Mouse (Mus musculus) kidney, embryonic 14.5 days (tissue): ENCODE data around the gene Srebf2. TPM values are rescaled to one million over a fixed set of nuclear protein-coding genes. Genes with fewer than 3 reads are reported as not detected.
"Not testable (repeated sequence)": the region's sequence is repeated elsewhere in the genome, so short reads cannot be mapped to it uniquely, and the experiment has no call there.

Source experiments
- ATAC-seq: fragments of 200-750 bp; cut with Nextera tagmentation; 2 replicates; pipeline ENCODE4 v1.8.0; 2017; ENCODE audit warnings: moderate number of reproducible peaks, mild to moderate bottlenecking, moderate TSS enrichment, moderate library complexity; ENCODE audit not compliant: low FRiP score, low TSS enrichment
- H3K27ac ChIP-seq: fragments of 300-500 bp; sonication (generic); 2 replicates; pipeline ENCODE4 v1.5.1; 2014; ENCODE audit warnings: low read depth, mild to moderate bottlenecking, low read length, moderate library complexity, mixed read lengths
- H3K27me3 ChIP-seq: fragments of 300-500 bp; sonication (generic); 2 replicates; pipeline ENCODE4 v1.6.1; 2014; ENCODE audit warnings: mild to moderate bottlenecking, low read length; ENCODE audit not compliant: control insufficient read depth, insufficient read depth
- H3K36me3 ChIP-seq: fragments of 300-500 bp; sonication (generic); 2 replicates; pipeline ENCODE4 v1.6.1; 2014; ENCODE audit warnings: low read length, mixed read lengths; ENCODE audit not compliant: control insufficient read depth, insufficient read depth
- H3K4me1 ChIP-seq: fragments of 300-500 bp; sonication (generic); 2 replicates; pipeline ENCODE4 v1.6.1; 2014; ENCODE audit warnings: low read length, mixed read lengths; ENCODE audit not compliant: control insufficient read depth, insufficient read depth
- H3K4me2 ChIP-seq: fragments of 300-500 bp; sonication (generic); replicated peaks from 2 replicates; pipeline ENCODE4 v1.6.1; 2014; ENCODE audit warnings: low read depth, mild to moderate bottlenecking, low read length
- H3K4me3 ChIP-seq: fragments of 300-500 bp; sonication (generic); 2 replicates; pipeline ENCODE4 v1.5.1; 2014; ENCODE audit warnings: mild to moderate bottlenecking, low read length
- H3K9ac ChIP-seq: fragments of 300-500 bp; sonication (generic); 2 replicates; pipeline ENCODE4 v1.6.1; 2014; ENCODE audit warnings: low read depth, mild to moderate bottlenecking, low read length, moderate library complexity
- H3K9me3 ChIP-seq: fragments of 300-500 bp; sonication (generic); 2 replicates; pipeline ENCODE4 v1.6.1; 2016; ENCODE audit warnings: low read length; ENCODE audit not compliant: control insufficient read depth
- WGBS: fragments of 180-500 bp; shearing (Covaris S2); extraction: QIAGEN DNeasy Blood & Tissue Kit; methylation state at CpG from one replicate; pipeline ENCODE4 v1.1.7; 2014; 5-methylcytosine and 5-hydroxymethylcytosine counted together
- polyA plus RNA-seq: library from polyadenylated mRNA; unstranded; fragments of >200 nt; fragmentation: Nextera tagmentation; extraction: Ambion mirVana; gene quantifications from 2 replicates; pipeline ENCODE4 v1.2.1, GENCODE M21; 2014

The Srebf2 gene
- polyA plus RNA-seq, 1 experiment from 2014 or later, result 114 TPM

DNA sequence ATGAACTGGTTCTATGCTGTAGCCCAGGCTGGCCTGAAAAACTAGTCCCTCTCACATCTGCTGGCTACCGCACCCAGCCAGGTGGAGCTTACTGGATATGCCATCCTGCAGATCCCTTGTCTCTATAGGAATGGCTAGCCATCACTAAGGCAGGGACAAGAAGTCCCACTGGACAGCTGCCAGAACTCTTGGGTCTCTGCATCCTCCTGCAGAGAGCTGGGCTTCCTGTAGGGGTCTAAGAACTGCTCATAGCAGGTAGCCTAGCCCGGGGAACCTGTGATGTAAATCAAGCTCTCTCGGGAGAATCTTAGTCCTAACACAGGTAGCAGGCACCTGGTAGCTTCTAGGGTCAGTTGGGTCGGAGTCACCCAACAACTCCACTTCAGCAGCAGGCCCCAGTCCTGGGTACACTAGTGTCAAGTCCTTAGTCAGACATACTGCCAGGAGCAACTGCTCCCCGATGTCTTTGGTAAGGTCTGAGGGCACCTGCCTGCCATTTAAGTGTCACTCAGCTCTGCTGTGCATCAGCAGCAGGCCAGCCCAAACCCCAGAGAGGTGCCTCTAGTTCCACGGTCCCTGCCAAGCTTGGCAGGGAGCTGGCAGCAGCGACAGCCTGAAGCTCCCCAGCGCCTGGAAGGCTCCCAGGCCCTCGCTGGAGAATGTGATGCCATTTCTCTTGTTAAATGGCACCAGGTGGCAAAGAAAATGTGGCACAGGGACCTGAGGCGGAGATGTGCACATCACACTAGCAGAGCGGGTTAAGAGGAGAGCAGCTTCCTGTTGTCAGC is 84.8 kb downstream of the Srebf2 start:
- WGBS, result 60% methylated on average over 11 of the region's 11 CpGs
- Histone ChIP-seq H3K4me3 (no peak overlapping the region), H3K27ac (no peak overlapping the region), H3K4me1 (0 out of 2 replicates have a peak, but pooled peaks cover 14% of the 10 kb centered on the region), H3K4me2 (no peak overlapping the region), H3K9me3 (no peaks in the 10 kb centered on the region), H3K9ac (no peak overlapping the region), H3K36me3 (no peaks in the 10 kb centered on the region; the same call in 1 of the 2 replicates), H3K27me3 (no peaks in the 10 kb centered on the region)
- no peak for ATAC-seq

DNA sequence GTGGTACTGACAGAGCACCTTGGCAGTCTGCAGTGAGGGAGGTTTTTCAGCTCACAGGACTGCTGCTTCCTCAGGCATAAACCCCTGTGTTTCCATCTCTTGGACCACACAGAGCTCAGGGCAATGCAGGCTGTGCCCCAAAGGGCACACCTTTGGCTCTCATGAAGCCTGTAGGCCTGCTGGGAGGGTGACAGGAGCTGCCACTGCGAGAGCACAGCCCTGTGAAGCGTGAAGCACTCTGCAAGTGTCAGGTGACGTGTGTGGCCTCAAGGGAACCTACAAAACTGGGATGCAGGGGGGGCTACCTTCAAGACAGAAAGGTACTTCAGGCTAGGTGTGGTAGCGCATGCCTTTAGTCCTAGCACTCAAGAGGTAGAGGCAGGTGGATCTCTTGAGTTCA is 85.7 kb downstream of the Srebf2 start:
- Histone ChIP-seq H3K4me1 (0 out of 2 replicates have a peak, but pooled peaks cover 14% of the 10 kb centered on the region), H3K9me3 (no peaks in the 10 kb centered on the region), H3K36me3 (no peaks in the 10 kb centered on the region; the same call in 1 of the 2 replicates), H3K9ac (no peak overlapping the region), H3K27ac (no peak overlapping the region), H3K4me3 (no peak overlapping the region), H3K27me3 (no peaks in the 10 kb centered on the region), H3K4me2 (no peak overlapping the region)
- ATAC-seq, result no peak
- WGBS, result 54% methylated on average over 4 of the region's 4 CpGs

GRCm38 (mm10) chr15:82235661-82236060 is 88.7 kb downstream of the Srebf2 start:
- no peak overlapping the region for H3K9ac ChIP-seq
- no peaks in the 10 kb centered on the region for H3K9me3 ChIP-seq
- 82% methylated on average over 10 of the region's 10 CpGs for WGBS
- H3K27me3 ChIP-seq, result no peaks in the 10 kb centered on the region
- no peak; the same call in 1 of the 2 replicates for ATAC-seq
- H3K27ac ChIP-seq, result no peak overlapping the region
- no peak overlapping the region for H3K4me3 ChIP-seq
- H3K4me2 ChIP-seq, result no peak overlapping the region
- H3K4me1 ChIP-seq, result 0 out of 2 replicates have a peak, but pooled peaks cover 8% of the 10 kb centered on the region
- H3K36me3 ChIP-seq, result peaks cover 9% of the 10 kb centered on the region; the same call in 1 of the 2 replicates

- H3K36me3 ChIP-seq, result peaks cover 9% of the 10 kb centered on the region; the same call in 1 of the 2 replicates
- H3K9me3 ChIP-seq, result no peaks in the 10 kb centered on the region
- no peak overlapping the region for H3K4me3 ChIP-seq
- no peak overlapping the region for H3K9ac ChIP-seq
- H3K4me1 ChIP-seq, result 0 out of 2 replicates have a peak, but pooled peaks cover 7% of the 10 kb centered on the region
- 19% methylated on average over 5 of the region's 5 CpGs for WGBS
- peak; percentile 67; the same call in 1 of the 2 replicates for ATAC-seq
- no peaks in the 10 kb centered on the region for H3K27me3 ChIP-seq
- no peak overlapping the region for H3K27ac ChIP-seq
- H3K4me2 ChIP-seq, result no peak overlapping the region
Observed at GRCm38 (mm10) chr15:82236565-82236964, 89.6 kb downstream of the Srebf2 start.

DNA sequence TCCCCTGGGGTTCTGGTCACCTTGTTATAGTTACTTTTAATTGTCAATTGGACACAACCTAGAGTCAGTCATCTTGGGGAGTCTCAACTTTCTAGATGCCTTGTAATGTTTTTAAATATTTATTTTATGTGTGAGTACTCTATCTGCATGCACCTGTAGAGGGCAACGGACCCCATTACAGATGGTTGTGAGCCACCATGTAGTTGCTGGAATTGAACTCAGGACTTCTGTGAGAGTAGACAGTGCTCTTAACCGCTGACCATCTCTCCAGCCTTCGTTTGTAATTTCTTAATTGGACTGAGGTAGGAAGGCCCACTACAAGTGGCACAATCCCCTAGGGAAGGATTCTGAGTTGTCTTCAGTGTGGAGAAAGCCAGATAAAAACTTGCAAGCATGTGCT is 96.3 kb downstream of the Srebf2 start:
- Histone ChIP-seq H3K27me3 (no peaks in the 10 kb centered on the region), H3K4me1 (peaks cover 13% of the 10 kb centered on the region; the same call in 1 of the 2 replicates), H3K9me3 (no peaks in the 10 kb centered on the region), H3K4me3 (peak overlapping the region; percentile 58), H3K36me3 (0 out of 2 replicates have a peak, but pooled peaks cover 7% of the 10 kb centered on the region), H3K9ac (peak overlapping the region; percentile 75; the same call in 1 of the 2 replicates), H3K27ac (no peak overlapping the region), H3K4me2 (peak overlapping the region; percentile 94)
- WGBS, result 76% methylated on average over 3 of the region's 3 CpGs
- ATAC-seq, result no peak

GRCm38 (mm10) chr15:82243742-82244114 is 96.7 kb downstream of the Srebf2 start:
- no peak for ATAC-seq
- Histone ChIP-seq H3K4me1 (peaks cover 13% of the 10 kb centered on the region; the same call in 1 of the 2 replicates), H3K27ac (0 out of 2 replicates have a peak overlapping the region, but pooled peaks have one; percentile 30), H3K9ac (peak overlapping the region; percentile 75), H3K4me3 (peak overlapping the region; percentile 58), H3K4me2 (peak overlapping the region; percentile 94), H3K36me3 (0 out of 2 replicates have a peak, but pooled peaks cover 4% of the 10 kb centered on the region), H3K27me3 (no peaks in the 10 kb centered on the region), H3K9me3 (no peaks in the 10 kb centered on the region)
- WGBS, result 3% methylated on average over 12 of the region's 12 CpGs

- Histone ChIP-seq H3K27me3 (no peaks in the 10 kb centered on the region), H3K9ac (peak within 1 kb of the TSS; percentile 75), H3K36me3 (no peaks in the 10 kb centered on the region), H3K4me1 (peaks cover 13% of the 10 kb centered on the region; the same call in 1 of the 2 replicates), H3K27ac (peak within 1 kb of the TSS; percentile 53; the same call in 1 of the 2 replicates), H3K4me3 (peak within 1 kb of the TSS; percentile 58), H3K9me3 (no peaks in the 10 kb centered on the region), H3K4me2 (peak within 1 kb of the TSS; percentile 94)
- WGBS, result under 1% methylated on average over 64 of the region's 65 CpGs
- ATAC-seq, result peak; percentile 97
Observed at GRCm38 (mm10) chr15:82244115-82244804, 97.3 kb downstream of the Srebf2 start, which contains the start of gene Cenpm. Gene Cenpm (minus strand): TSS chr15:82244748.

GRCm38 (mm10) chr15:82244805-82245161 is 97.8 kb downstream of the Srebf2 start:
- H3K27ac ChIP-seq, result peak overlapping the region; percentile 53; the same call in 1 of the 2 replicates
- ATAC-seq, result peak; percentile 48
- not testable (repeated sequence) for H3K9me3 ChIP-seq, H3K36me3 ChIP-seq, H3K27me3 ChIP-seq
- H3K4me1 ChIP-seq, result peaks cover 13% of the 10 kb centered on the region; the same call in 1 of the 2 replicates
- H3K4me3 ChIP-seq, result peak overlapping the region; percentile 58
- H3K9ac ChIP-seq, result peak overlapping the region; percentile 75; the same call in 1 of the 2 replicates
- WGBS, result 23% methylated on average over 9 of the region's 9 CpGs
- H3K4me2 ChIP-seq, result peak overlapping the region; percentile 94
